Mouse (Mus musculus) thymus, postnatal 14 days (tissue): ENCODE data around the gene Hunk.

Source experiments
- DNase-seq: peaks from one replicate; pipeline ENCODE4 v3.0.0; 2021

Hunk gene

GRCm38 (mm10) chr16:90517041-90517440 lies 131.2 kb downstream of the Hunk start:
- DNase-seq = no peak

- no peak for DNase-seq
Measured at GRCm38 (mm10) chr16:90518232-90518631, 132.4 kb downstream of the Hunk start.

- DNase-seq = no peak
Measured at GRCm38 (mm10) chr16:90518732-90519295, 133.0 kb downstream of the Hunk start.

- DNase-seq = no peak
Measured at GRCm38 (mm10) chr16:90521191-90521950, 135.6 kb downstream of the Hunk start.

- DNase-seq = no peak
Measured at GRCm38 (mm10) chr16:90521951-90522255, 136.1 kb downstream of the Hunk start.

- DNase-seq = no peak
Measured at GRCm38 (mm10) chr16:90522575-90522974, 136.8 kb downstream of the Hunk start.

- DNase-seq = no peak
Measured at GRCm38 (mm10) chr16:90523373-90523772, 137.6 kb downstream of the Hunk start.

- no peak for DNase-seq
Measured at GRCm38 (mm10) chr16:90523894-90524293, 138.1 kb downstream of the Hunk start.

- no peak for DNase-seq
Measured at GRCm38 (mm10) chr16:90524393-90524792, 138.6 kb downstream of the Hunk start.

- no peak for DNase-seq
Measured at GRCm38 (mm10) chr16:90533119-90533673, 147.4 kb downstream of the Hunk start.

GRCm38 (mm10) chr16:90534591-90534990 lies 148.8 kb downstream of the Hunk start:
- DNase-seq = no peak

- DNase-seq = no peak
Measured at GRCm38 (mm10) chr16:90538926-90539325, 153.1 kb downstream of the Hunk start.

- no peak for DNase-seq
Measured at GRCm38 (mm10) chr16:90541191-90541590, 155.4 kb downstream of the Hunk start.

GRCm38 (mm10) chr16:90542383-90542782 lies 156.6 kb downstream of the Hunk start:
- no peak for DNase-seq

GRCm38 (mm10) chr16:90544175-90544574 lies 158.4 kb downstream of the Hunk start:
- no peak for DNase-seq

- DNase-seq = no peak
Measured at GRCm38 (mm10) chr16:90545509-90545908, 159.7 kb downstream of the Hunk start.

- no peak for DNase-seq
Measured at GRCm38 (mm10) chr16:90546591-90546990, 160.8 kb downstream of the Hunk start.

- DNase-seq = no peak
Measured at GRCm38 (mm10) chr16:90547996-90548395, 162.2 kb downstream of the Hunk start.
